Mouse (Mus musculus): Measurements from ENCODE around the gene Hlcs. TPM values are rescaled to one million over a fixed set of nuclear protein-coding genes. Genes with fewer than 3 reads are reported as not detected.

Gene Hlcs
- polyA plus RNA-seq, 2 experiments = 1.3 to 1.7 TPM

- WGBS (ENCODE audit: insufficient replicate concordance) = 2% methylated on average over 62 of the region's 63 CpGs
- TF ChIP-seq CTCF (IDR thresholded peaks at IDR 0.05; ENCODE audit: low read depth) (no peak), EP300 (IDR thresholded peaks at IDR 0.05; ENCODE audit: low read depth) (no peak)
- no peak within 1 kb of the TSS for H3K27ac ChIP-seq
- no peaks in the 10 kb centered on the region for H3K36me3 ChIP-seq (replicated peaks; ENCODE audit: control insufficient read depth, insufficient read depth, low read depth)
- no peak for DNase-seq (ENCODE audit: low read depth in 3 of 3, low spot score in 3 of 3)
- H3K27me3 ChIP-seq (ENCODE audit: control insufficient read depth, insufficient read depth, low read length) = peaks cover 12% of the 10 kb centered on the region
- ATAC-seq (ENCODE audit: insufficient read depth) = peak; percentile 38
- H3K4me1 ChIP-seq (replicated peaks; ENCODE audit: control insufficient read depth in 2 of 2, insufficient read depth in 2 of 2, low read length in 1 of 2) = peaks cover 2 to 20% of the 10 kb centered on the region in 2 experiments; a peak in 2 of 4 replicates
- peak within 1 kb of the TSS; percentile 85 for H3K4me2 ChIP-seq (ENCODE audit: low read depth)
- no peaks in the 10 kb centered on the region for H3K9me3 ChIP-seq (ENCODE audit: control insufficient read depth, low read length)
- H3K9ac ChIP-seq (replicated peaks) = peak within 1 kb of the TSS; percentile 56
- H3K4me3 ChIP-seq (ENCODE audit: insufficient read depth in 1 of 2, low read depth in 2 of 2, low read length in 2 of 2) = peak within 1 kb of the TSS; percentile 54 to 58
These were observed 14.7 kb upstream of the Hlcs start, which contains the start of gene Ripply3 for GRCm38 (mm10) chr16:94327781-94328711. Gene Ripply3, plus strand, starts transcription at chr16:94328420.

- no peak overlapping the region for H3K27ac ChIP-seq
- H3K27me3 ChIP-seq (ENCODE audit: control insufficient read depth, insufficient read depth, low read length) = peaks cover 12% of the 10 kb centered on the region
- H3K4me3 ChIP-seq (ENCODE audit: insufficient read depth in 1 of 2, low read depth in 2 of 2, low read length in 2 of 2) = no peak overlapping the region
- 39% methylated on average over 3 of the region's 3 CpGs for WGBS (ENCODE audit: insufficient replicate concordance)
- peaks cover 2 to 20% of the 10 kb centered on the region in 2 experiments; a peak in 2 of 4 replicates for H3K4me1 ChIP-seq (replicated peaks; ENCODE audit: control insufficient read depth in 2 of 2, insufficient read depth in 2 of 2, low read length in 1 of 2)
- DNase-seq (ENCODE audit: low read depth in 3 of 3, low spot score in 3 of 3) (no peak), ATAC-seq (ENCODE audit: insufficient read depth) (peak; percentile 66)
- no peak overlapping the region for H3K4me2 ChIP-seq (ENCODE audit: low read depth)
- no peaks in the 10 kb centered on the region for H3K36me3 ChIP-seq (replicated peaks; ENCODE audit: control insufficient read depth, insufficient read depth, low read depth)
- H3K9ac ChIP-seq (replicated peaks) = no peak overlapping the region
- no peak for TF ChIP-seq CTCF (IDR thresholded peaks at IDR 0.05; ENCODE audit: low read depth)
- TF ChIP-seq EP300 (IDR thresholded peaks at IDR 0.05; ENCODE audit: low read depth) = peak; percentile 59
- H3K9me3 ChIP-seq (ENCODE audit: control insufficient read depth, low read length) = no peaks in the 10 kb centered on the region
These were observed 12.6 kb upstream of the Hlcs start for GRCm38 (mm10) chr16:94326008-94326407.

- Histone ChIP-seq H3K36me3 (replicated peaks; ENCODE audit: control insufficient read depth, insufficient read depth, low read depth) (no peaks in the 10 kb centered on the region), H3K9me3 (ENCODE audit: control insufficient read depth, low read length) (no peaks in the 10 kb centered on the region), H3K4me2 (ENCODE audit: low read depth) (no peak overlapping the region), H3K4me3 (ENCODE audit: insufficient read depth in 1 of 2, low read depth in 2 of 2, low read length in 2 of 2) (no peak overlapping the region), H3K4me1 (replicated peaks; ENCODE audit: control insufficient read depth in 2 of 2, insufficient read depth in 2 of 2, low read length in 1 of 2) (peaks cover 2 to 13% of the 10 kb centered on the region in 2 experiments; a peak in 2 of 4 replicates), H3K9ac (replicated peaks) (no peak overlapping the region), H3K27ac (no peak overlapping the region), H3K27me3 (ENCODE audit: control insufficient read depth, insufficient read depth, low read length) (peaks cover 6% of the 10 kb centered on the region)
- no peak for DNase-seq (ENCODE audit: low read depth in 3 of 3, low spot score in 3 of 3)
- no peak for ATAC-seq (ENCODE audit: insufficient read depth)
- WGBS (ENCODE audit: insufficient replicate concordance) = 42% methylated on average over 5 of the region's 5 CpGs
- TF ChIP-seq CTCF (IDR thresholded peaks at IDR 0.05; ENCODE audit: low read depth) (no peak), EP300 (IDR thresholded peaks at IDR 0.05; ENCODE audit: low read depth) (no peak)
These were observed 10.3 kb upstream of the Hlcs start for GRCm38 (mm10) chr16:94323681-94324080.

GRCm38 (mm10) chr16:94320223-94320622, 6.9 kb upstream of the Hlcs start:
- Histone ChIP-seq H3K9me3 (ENCODE audit: control insufficient read depth, low read length) (no peaks in the 10 kb centered on the region), H3K4me3 (ENCODE audit: insufficient read depth in 1 of 2, low read depth in 2 of 2, low read length in 2 of 2) (no peak overlapping the region), H3K27me3 (ENCODE audit: control insufficient read depth, insufficient read depth, low read length) (no peaks in the 10 kb centered on the region), H3K36me3 (replicated peaks; ENCODE audit: control insufficient read depth, insufficient read depth, low read depth) (no peaks in the 10 kb centered on the region), H3K4me1 (replicated peaks; ENCODE audit: control insufficient read depth in 2 of 2, insufficient read depth in 2 of 2, low read length in 1 of 2) (peaks cover 0 to 6% of the 10 kb centered on the region in 2 experiments; a peak in 2 of 4 replicates), H3K4me2 (ENCODE audit: low read depth) (no peak overlapping the region), H3K27ac (no peak overlapping the region), H3K9ac (replicated peaks) (no peak overlapping the region)
- DNase-seq (ENCODE audit: low read depth in 3 of 3, low spot score in 3 of 3) (no peak), ATAC-seq (ENCODE audit: insufficient read depth) (no peak)
- 51% methylated on average over 5 of the region's 5 CpGs for WGBS (ENCODE audit: insufficient replicate concordance)
- TF ChIP-seq CTCF (IDR thresholded peaks at IDR 0.05; ENCODE audit: low read depth) = no peak
- no peak for TF ChIP-seq EP300 (IDR thresholded peaks at IDR 0.05; ENCODE audit: low read depth)

- Histone ChIP-seq H3K9ac (replicated peaks) (no peak overlapping the region), H3K27ac (no peak overlapping the region), H3K4me2 (ENCODE audit: low read depth) (no peak overlapping the region), H3K4me1 (replicated peaks; ENCODE audit: control insufficient read depth in 2 of 2, insufficient read depth in 2 of 2, low read length in 1 of 2) (peaks cover 3 to 8% of the 10 kb centered on the region in 2 experiments; a peak in 3 of 4 replicates), H3K36me3 (replicated peaks; ENCODE audit: control insufficient read depth, insufficient read depth, low read depth) (no peaks in the 10 kb centered on the region), H3K4me3 (ENCODE audit: insufficient read depth in 1 of 2, low read depth in 2 of 2, low read length in 2 of 2) (no peak overlapping the region), H3K9me3 (ENCODE audit: control insufficient read depth, low read length) (no peaks in the 10 kb centered on the region), H3K27me3 (ENCODE audit: control insufficient read depth, insufficient read depth, low read length) (no peaks in the 10 kb centered on the region)
- no peak for TF ChIP-seq EP300 (IDR thresholded peaks at IDR 0.05; ENCODE audit: low read depth)
- TF ChIP-seq CTCF (IDR thresholded peaks at IDR 0.05; ENCODE audit: low read depth) = no peak
- WGBS (ENCODE audit: insufficient replicate concordance) = 44% methylated on average over 5 of the region's 5 CpGs
- DNase-seq (ENCODE audit: low read depth in 3 of 3, low spot score in 3 of 3) = no peak
- no peak for ATAC-seq (ENCODE audit: insufficient read depth)
These were observed 4.4 kb upstream of the Hlcs start for GRCm38 (mm10) chr16:94317752-94318151.
